Mouse (Mus musculus): ENCODE results near the gene Txnrd3.

DNA sequence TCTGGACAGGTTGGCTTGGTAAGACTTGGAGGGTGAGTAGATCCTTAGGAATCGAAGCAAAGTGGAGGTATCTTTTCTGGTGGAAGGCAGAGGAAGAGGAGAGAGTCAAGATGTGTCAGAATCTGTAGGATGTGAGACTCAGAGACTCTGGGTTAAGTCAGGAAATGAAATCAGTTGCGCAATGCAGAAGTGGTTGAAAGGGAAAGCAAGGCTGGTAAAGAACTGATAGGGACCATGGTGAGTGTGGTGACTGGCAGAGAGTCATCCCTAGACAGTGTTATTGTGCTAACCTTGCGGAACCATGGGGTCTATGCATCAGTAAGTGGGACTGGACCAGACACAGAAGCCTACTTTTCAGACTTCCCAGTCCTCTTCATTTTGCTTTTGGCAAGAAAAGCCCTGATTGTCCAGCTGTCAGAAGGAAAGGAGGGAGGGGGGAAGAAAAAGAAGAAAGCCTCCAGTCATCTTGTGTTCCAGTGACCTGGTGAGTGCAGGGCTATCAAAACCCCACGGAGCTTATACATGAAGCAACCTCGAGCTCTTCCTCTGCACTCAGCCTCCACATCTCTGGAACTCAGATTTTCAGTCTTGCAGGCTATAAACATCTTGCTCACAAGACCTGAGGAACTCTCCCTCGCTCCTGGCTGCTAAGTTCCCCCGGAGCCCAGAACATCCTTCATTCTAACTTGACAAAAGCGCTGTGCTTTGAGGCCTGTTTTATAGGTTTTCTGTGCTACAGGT lies 15.6 kb upstream of the Txnrd3 start:
- TF ChIP-seq CTCF (IDR thresholded peaks at IDR 0.05; ENCODE audit: low read depth), result no peak
- TF ChIP-seq EP300 (optimal IDR thresholded peaks at IDR 0.05), result no peak

All from stomach, postnatal 0 days (tissue).